Mouse (Mus musculus) C2C12 (cell line): ENCODE data around the gene Pex14.

Experiments used
- CTCF ChIP-seq: IDR thresholded peaks from one replicate; pipeline ENCODE4 v1.5.1; 2011; ENCODE audit not compliant: control insufficient read depth, insufficient read depth, insufficient read length
- MYOD1 ChIP-seq: IDR thresholded peaks from one replicate; pipeline ENCODE4 v1.6.1; 2011; ENCODE audit warnings: low read depth; ENCODE audit not compliant: control insufficient read depth, insufficient read length
- MYOG ChIP-seq: IDR thresholded peaks from one replicate; pipeline ENCODE4 v1.6.1; 2011; ENCODE audit not compliant: control insufficient read depth, insufficient read length; ENCODE audit errors: extremely low read depth
- USF1 ChIP-seq: IDR thresholded peaks from one replicate; pipeline ENCODE4 v1.6.1; 2011; ENCODE audit warnings: low read depth, mild to moderate bottlenecking, control low read depth, moderate library complexity

GRCm38 (mm10) chr4:148941321-148941720 lies 158.4 kb downstream of the Pex14 start:
- TF ChIP-seq MYOG (no peak), USF1 (no peak), CTCF (no peak), MYOD1 (no peak)
